Mouse (Mus musculus) kidney, postnatal 14 days (tissue): ENCODE data around the gene Galk1.

Source experiments
- DNase-seq: peaks from one replicate; pipeline ENCODE4 v3.0.0; 2022; ENCODE audit warnings: mixed read lengths

Galk1 gene

GRCm38 (mm10) chr11:116012262-116012947 is at the start of gene Galk1:
Gene Galk1 (minus strand): TSS chr11:116012719.
- DNase-seq: peak; percentile 96

DNA sequence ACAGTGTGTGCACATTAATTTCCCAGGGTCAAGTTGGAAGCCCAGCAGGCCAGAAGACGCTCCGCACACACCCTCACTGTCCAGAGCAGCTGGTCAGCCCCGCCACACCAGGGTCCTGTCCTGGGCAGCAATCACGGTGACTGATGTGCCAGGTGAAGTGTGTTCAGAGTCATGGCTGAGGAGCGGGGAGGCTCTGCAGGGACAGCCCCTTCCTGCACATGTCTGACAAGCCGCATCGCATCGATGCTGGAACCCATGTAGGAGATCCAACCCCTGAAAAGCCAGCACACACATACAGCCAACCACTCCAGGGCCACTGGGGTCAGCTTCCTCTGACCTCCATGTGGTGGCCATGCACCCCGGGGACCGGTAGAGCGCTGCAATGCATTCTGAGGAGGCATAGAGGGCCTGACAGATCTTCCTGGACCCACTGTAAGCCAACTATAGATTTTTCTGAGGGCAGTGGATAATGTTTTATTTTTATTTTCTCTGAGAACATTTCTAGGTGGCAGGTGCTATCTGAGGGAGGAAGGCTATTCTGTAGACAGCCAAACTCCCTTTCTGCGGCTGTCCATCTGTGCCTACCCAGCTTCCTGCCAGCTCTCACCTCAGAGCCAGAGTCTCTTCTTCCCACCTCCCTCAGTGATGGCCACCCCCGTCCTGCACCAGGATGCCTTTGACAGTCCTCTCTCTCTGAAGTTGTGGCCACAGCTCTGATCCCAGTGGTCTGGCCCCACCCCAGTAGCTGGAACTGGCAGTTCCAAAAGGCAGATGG is 49.3 kb upstream of the Galk1 start:
- DNase-seq: no peak

- no peak for DNase-seq
Measured at GRCm38 (mm10) chr11:116060596-116060995, 48.1 kb upstream of the Galk1 start.

- DNase-seq: no peak
Measured at GRCm38 (mm10) chr11:116059691-116060025, 47.1 kb upstream of the Galk1 start.

DNA sequence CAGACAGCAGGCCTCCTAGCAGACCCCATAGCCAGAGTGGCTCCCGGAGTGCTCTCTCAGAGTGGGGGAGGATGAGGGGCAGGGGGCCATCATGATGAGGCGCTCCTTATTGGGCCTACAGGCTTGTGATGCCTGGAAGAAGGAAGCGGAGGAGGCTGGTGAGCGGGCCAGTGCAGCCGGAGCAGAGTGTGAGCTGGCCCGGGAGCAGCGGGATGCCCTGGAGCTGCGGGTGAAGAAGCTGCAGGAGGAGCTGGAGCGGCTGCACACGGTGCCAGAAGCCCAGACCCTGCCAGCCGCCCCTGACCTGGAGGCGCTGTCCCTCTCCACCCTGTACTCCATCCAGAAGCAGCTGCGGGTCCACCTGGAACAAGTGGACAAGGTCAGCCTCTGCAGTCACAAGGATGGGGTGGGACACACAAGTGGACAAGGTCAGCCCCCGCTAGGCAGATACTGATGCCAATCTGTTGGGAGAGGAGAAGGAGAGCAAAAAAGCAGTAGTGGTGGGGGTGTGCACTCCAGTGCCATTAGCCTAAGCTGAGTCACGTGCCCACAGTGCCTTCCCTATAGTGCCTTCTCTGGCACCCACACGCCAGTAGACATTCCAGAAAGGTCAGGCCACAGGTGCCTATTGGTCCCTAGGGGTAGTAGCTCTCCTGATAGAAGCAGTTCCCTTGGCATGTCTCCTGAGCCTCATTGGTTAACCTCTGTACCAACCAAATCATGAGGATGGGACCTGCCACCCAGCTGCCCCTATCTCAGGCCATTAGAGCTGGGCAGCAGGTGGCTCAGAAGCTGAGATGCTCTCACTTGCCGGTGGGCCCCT is 46.6 kb upstream of the Galk1 start:
- no peak for DNase-seq

DNA sequence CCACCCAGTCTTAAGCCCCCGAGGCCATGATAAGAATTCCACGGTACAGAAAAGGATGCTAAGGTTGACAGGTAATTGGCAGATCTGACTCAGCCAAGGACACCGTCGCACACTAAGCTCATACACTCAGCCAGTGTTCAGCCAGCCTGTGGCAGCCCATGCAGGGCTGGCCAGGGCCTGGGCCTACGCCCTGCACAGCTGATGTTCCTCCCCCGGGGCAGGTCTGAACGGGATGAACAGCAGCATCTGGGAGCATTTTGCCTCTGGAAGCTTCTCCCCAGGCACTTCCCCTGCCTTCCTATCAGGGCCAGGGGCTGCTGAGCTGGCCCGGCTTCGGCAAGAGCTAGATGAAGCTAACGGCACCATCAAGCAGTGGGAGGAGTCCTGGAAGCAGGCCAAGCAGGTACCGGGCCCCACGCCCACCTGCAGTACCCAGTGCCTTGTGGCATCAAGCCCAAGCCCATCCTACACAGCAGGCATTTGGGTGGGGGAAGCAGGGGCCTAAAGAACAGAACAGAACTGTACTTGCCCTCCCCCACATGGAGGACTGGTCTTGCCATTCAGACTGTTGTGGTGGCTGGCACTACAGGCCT is 45.6 kb upstream of the Galk1 start:
- no peak for DNase-seq

DNA sequence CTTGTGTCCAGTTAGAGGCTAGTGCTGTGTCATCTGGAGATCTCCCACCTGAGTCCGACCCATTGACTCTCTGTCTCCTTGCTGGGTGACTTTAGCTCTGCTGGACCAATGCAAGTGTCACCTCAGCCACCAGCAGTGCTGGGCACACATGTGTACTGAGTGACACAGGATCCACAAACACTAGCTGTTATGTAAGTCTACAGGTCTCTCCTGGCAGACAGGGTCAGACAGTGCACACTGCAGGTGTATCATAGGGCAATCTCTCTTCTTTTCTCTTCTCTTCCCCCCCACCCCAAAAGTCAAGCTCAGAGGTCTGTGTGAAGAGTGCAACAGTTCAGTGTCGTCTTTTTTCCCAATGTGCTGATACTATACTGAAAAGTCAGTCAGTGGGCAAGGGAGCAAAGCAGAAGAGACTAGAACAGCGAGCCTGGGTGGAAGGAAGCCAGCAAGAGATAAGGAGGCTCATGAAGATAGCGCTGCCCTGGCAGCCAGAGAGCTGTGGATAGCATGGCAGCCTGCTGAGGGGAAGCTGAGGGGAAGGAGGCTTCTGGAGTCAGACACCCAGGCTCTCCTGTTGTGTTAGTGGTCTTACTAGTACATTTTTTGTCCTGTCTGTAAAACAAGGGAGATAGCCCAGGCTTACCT is 44.8 kb upstream of the Galk1 start:
- DNase-seq: no peak

- DNase-seq: no peak
Measured at GRCm38 (mm10) chr11:116055873-116056272, 43.4 kb upstream of the Galk1 start.

- no peak for DNase-seq
Measured at GRCm38 (mm10) chr11:116053510-116054229, 41.2 kb upstream of the Galk1 start.

GRCm38 (mm10) chr11:116050196-116050595 is 37.7 kb upstream of the Galk1 start:
- no peak for DNase-seq

GRCm38 (mm10) chr11:116049610-116050009 is 37.1 kb upstream of the Galk1 start:
- DNase-seq: no peak

DNA sequence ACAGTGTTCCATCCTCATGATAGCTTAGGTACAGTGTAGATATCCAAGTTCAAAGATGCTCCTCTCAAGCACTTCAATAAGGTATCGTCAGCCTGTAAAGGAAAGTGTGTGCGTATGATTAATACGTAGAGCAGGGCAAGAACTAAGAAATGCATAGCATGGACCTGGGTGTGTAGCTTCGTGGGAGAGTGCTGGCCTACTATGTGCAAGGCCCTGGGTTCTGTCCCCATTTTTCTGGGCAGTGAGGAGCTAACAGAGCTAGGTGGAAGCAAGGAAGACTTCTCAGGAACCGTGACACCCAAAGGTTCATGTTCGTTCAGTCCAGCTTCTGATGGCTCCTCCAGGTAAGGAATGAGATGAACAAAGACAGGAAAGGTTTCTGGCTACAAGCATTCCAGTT is 32.7 kb upstream of the Galk1 start:
- DNase-seq: no peak

DNA sequence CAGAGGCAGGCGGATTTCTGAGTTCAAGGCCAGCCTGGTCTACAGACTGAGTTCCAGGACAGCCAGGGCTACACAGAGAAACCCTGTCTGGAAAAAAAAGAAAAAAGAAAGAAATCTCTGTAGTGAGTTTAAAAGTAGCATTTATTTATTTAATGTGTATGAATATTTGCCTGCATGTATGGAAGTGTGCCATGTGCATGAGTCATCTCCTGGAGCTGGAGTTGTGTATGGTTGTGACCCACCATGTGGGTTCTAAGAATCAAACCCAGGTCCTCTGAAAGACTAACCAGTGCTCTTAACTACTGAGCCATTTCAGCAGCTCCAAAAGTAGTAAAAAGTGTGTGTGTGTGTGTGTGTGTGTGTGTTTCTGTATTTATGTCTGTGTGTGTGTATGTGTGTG is 30.8 kb upstream of the Galk1 start:
- DNase-seq: no peak

DNA sequence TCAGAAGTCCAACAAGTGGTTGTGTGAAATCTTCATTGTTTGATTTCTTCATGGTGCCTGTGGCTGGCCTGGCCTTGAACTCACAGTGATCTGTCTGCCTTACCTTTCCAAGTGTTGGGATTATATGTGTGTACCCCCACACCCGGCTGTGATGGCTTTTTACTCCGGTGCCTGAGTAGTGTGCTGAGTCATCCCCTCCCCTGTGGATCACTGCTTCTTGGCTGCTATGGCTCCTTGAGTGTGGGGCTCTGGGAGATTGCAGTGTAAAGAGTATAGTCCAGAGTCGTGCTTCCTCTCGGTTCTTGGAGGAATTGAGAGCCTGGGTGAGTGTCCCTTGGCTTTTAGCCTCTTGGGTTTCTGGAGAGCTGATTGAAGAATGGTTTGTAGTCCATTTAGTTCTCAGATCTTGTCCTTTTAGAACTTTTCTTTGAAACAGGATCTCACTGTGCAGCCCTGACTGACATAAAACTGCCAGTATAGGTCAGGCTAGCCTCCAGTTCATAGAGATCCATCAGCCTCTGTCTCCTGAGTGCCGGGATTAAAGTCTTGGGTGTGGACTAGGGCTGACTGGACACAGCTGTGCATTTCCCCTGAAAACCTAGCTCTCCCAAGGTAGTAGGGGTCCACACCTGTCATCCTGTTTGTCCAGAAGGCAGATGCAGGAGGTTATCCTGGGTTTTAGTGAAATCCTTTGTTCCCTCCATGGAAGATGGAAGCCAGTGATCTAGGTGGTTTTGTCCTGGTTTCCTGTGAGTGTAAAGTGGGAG is 30.0 kb upstream of the Galk1 start:
- no peak for DNase-seq

DNA sequence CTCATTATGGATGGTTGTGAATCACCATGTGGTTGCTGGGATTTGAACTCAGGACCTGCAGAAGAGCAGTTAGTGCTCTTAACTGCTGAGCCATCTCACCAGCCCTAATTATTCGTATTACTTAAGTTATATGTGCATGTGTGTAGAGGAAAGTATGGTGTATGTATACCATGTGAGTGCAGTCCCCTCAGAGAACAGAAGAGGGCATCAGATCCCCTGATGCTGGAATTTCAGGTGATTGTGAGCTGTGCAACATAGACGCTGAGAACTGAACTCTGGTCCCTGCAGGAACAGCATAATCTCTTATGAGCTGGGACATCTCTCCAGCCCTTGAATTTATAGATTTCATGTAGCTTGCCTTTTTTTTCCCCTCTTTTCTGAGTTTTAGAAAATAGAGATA is 29.3 kb upstream of the Galk1 start:
- DNase-seq: no peak

GRCm38 (mm10) chr11:116040593-116040992 is 28.1 kb upstream of the Galk1 start:
- DNase-seq: no peak

- no peak for DNase-seq
Measured at GRCm38 (mm10) chr11:116037826-116038225, 25.3 kb upstream of the Galk1 start.

DNA sequence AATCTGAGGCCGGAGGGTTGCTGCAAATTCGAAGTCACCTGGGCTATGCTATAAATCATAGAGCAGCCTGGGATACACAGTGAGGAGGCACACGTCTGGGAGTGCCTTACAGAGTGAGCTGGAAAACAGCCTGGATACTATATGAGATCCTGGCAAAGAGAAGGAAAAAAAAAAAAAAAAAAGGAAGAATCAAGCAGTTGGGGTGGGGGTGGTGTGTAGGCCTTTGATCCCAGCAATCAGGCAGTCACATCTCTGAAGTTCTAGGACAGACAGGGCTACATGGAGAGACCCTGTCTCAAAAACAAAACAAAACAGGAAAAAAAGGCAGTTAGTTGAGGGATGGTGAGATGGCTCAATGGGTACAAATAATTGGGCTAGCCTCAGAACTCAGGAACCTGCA is 24.2 kb upstream of the Galk1 start:
- DNase-seq: no peak

GRCm38 (mm10) chr11:116034584-116034983 is 22.1 kb upstream of the Galk1 start:
- no peak for DNase-seq

GRCm38 (mm10) chr11:116030898-116031845 is 18.7 kb upstream of the Galk1 start:
- DNase-seq: no peak
